Comparison of ENCODE assay signal across 8 mouse cellular contexts in the genomic region with DNA sequence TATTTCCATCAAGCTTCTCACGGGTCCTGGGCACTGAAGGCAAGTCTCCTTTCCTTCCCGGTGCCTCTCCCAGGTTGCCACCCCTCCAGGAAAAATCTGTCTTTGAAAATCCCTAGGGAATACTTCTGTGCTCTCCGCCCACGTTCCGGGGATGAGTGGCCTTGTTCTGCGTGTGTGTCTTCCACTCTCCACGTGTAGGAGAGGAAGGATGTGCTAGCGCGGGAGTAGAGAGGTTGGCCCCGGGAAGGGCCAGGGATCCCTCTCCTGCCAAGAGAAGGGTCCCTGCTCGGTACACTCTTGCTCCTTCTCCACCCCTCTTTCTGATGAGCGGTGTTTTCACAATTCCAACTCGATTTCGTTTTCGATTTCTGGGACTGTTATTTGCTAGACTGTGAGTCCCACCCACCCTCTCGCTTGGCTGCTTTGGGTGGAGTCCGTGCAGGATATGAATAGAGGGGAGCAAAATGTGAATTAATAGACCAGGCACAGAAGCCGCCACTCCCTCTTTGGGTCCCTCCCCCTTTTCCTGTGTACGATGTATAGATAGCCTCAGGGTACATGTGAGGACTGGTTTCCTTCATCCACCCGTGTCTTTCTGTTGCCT. TPM values are rescaled to one million over a fixed set of nuclear protein-coding genes. Genes with fewer than 3 reads are reported as not detected.
DNase-seq lines count a peak whose midpoint lies in the region; ATAC-seq and TF ChIP-seq lines count a peak whose summit lies in the region.

No protein-coding gene starts in this region.

- peaks cover 12% of the 10 kb centered on the region; the same call in 1 of the 2 replicates for H3K4me1 ChIP-seq in E14TG2a.4 (replicated peaks; ENCODE audit: low read depth, low read length)
- H3K4me1 ChIP-seq in hindbrain, embryonic 11.5 days (replicated peaks; ENCODE audit: control insufficient read depth, insufficient read depth, low read length) = no peaks in the 10 kb centered on the region

- peak; percentile 36 for ATAC-seq in frontal cortex, adult (ENCODE audit: low TSS enrichment)
- ATAC-seq in hindbrain, embryonic 11.5 days (ENCODE audit: low FRiP score) = peak; percentile 26; the same call in 1 of the 2 replicates

- H3K27me3 ChIP-seq in E14TG2a.4 (ENCODE audit: insufficient read depth, low read length) = no peaks in the 10 kb centered on the region
- H3K27me3 ChIP-seq in hindbrain, embryonic 11.5 days (ENCODE audit: control insufficient read depth, insufficient read depth, low read length) = no peaks in the 10 kb centered on the region

- DNase-seq in brain, embryonic 14.5 days (ENCODE audit: low read depth) = peak; percentile 52
- peak; percentile 69 for DNase-seq in hindbrain, embryonic 11.5 days (ENCODE audit: low spot score)
- peak; percentile 25 to 32 for DNase-seq in layer of hippocampus, postnatal 14 days (ENCODE audit: low spot score in 2 of 2)
- DNase-seq in lung, postnatal 25 days (ENCODE audit: low spot score) = peak; percentile 73
- peak; percentile 48 for DNase-seq in retina, postnatal 1 day
- peak; percentile 37 for DNase-seq in thymus, postnatal 4 days

- peak overlapping the region; percentile 3; the same call in 1 of the 2 replicates for H3K27ac ChIP-seq in hindbrain, embryonic 11.5 days (ENCODE audit: low read depth, low read length)

- H3K9me3 ChIP-seq in E14TG2a.4 (ENCODE audit: low read length) = no peaks in the 10 kb centered on the region
- H3K9me3 ChIP-seq in hindbrain, embryonic 11.5 days (ENCODE audit: control insufficient read depth, low read length) = no peaks in the 10 kb centered on the region

- peak overlapping the region; percentile 45 for H3K4me2 ChIP-seq in hindbrain, embryonic 11.5 days (replicated peaks; ENCODE audit: low read depth, low read length)

- H3K36me3 ChIP-seq in E14TG2a.4 (ENCODE audit: insufficient read depth, low read length) = peaks cover 12% of the 10 kb centered on the region
- no peaks in the 10 kb centered on the region for H3K36me3 ChIP-seq in hindbrain, embryonic 11.5 days (ENCODE audit: control insufficient read depth, insufficient read depth, low read length)

- no peak for TF ChIP-seq POLR2A in brain, embryonic 14.5 days (IDR thresholded peaks at IDR 0.05; ENCODE audit: borderline replicate concordance, extremely low read depth, insufficient read depth, insufficient read length, poor library complexity, severe bottlenecking)

- H3K9ac ChIP-seq in hindbrain, embryonic 11.5 days (ENCODE audit: low read depth, low read length) = peak overlapping the region; percentile 28

- TF ChIP-seq CTCF in E14TG2a.4 (conservative IDR thresholded peaks at IDR 0.05; ENCODE audit: low read length) = no peak
- no peak for TF ChIP-seq CTCF in brain, embryonic 14.5 days (IDR thresholded peaks at IDR 0.05; ENCODE audit: borderline replicate concordance, extremely low read depth, insufficient read depth, insufficient read length)

- peak overlapping the region; percentile 84 for H3K4me3 ChIP-seq in E14TG2a.4 (replicated peaks; ENCODE audit: low read length)
- peak overlapping the region; percentile 48 for H3K4me3 ChIP-seq in hindbrain, embryonic 11.5 days (ENCODE audit: low read depth, low read length)

- 1% methylated on average over 20 of the region's 20 CpGs for WGBS in hindbrain, embryonic 11.5 days

RNA-seq across cellular contexts. Expression of a gene that starts 0.9 kb away (rescaled TPM):
- 75.5 and 82.1 TPM in 2 replicates for polyA plus RNA-seq in brain, embryonic 14.5 days (2012; rRNA removed)
- 73.1 and 82.3 TPM in 2 replicates for polyA plus RNA-seq in hindbrain, embryonic 11.5 days (2014; fragmentation: Nextera tagmentation; extraction: Ambion mirVana)
- total RNA-seq in layer of hippocampus, postnatal 14 days (2021) = 10 to 100 TPM; 55.7 to 59.4 TPM

RNA-seq across cellular contexts. Expression of a gene that starts 1.6 kb away (rescaled TPM):
- polyA plus RNA-seq in brain, embryonic 14.5 days (2012; rRNA removed) = 80.7 and 82.0 TPM in 2 replicates
- 34.9 and 40.9 TPM in 2 replicates for polyA plus RNA-seq in hindbrain, embryonic 11.5 days (2014; fragmentation: Nextera tagmentation; extraction: Ambion mirVana)
- total RNA-seq in layer of hippocampus, postnatal 14 days (2021) = 10 to 100 TPM; 40.7 to 49.6 TPM

Comparison
In these comparisons a context has a peak if more than half of its experiments do, and no peak if none do; other contexts are left out.
1. Peak in every context shown above with its lines: DNase-seq, ATAC-seq, H3K4me3 ChIP-seq and H3K27ac ChIP-seq.